Mouse (Mus musculus) CH12.LX (cell line): Measurements from ENCODE around the gene Mrgprg.

Experiments used
- CTCF ChIP-seq, 2 experiments: IDR thresholded peaks in 1 of 2; conservative IDR thresholded peaks in 1 of 2; 2 replicates each; pipeline ENCODE4 v1.5.1; 2011 to 2012; ENCODE audit warnings: low read depth in 2 of 2, low read length in 2 of 2, improper control_type of control experiment in 1 of 2, inconsistent platforms in 1 of 2, mild to moderate bottlenecking in 1 of 2, moderate library complexity in 1 of 2
- JUND ChIP-seq: conservative IDR thresholded peaks from 2 replicates; pipeline ENCODE4 v1.6.1; 2011; ENCODE audit warnings: low read depth, low read length, improper control_type of control experiment
- KAT2A ChIP-seq: IDR thresholded peaks from 2 replicates; pipeline ENCODE4 v1.6.1; 2012; ENCODE audit warnings: low read length, improper control_type of control experiment, inconsistent platforms; ENCODE audit not compliant: insufficient replicate concordance

DNA sequence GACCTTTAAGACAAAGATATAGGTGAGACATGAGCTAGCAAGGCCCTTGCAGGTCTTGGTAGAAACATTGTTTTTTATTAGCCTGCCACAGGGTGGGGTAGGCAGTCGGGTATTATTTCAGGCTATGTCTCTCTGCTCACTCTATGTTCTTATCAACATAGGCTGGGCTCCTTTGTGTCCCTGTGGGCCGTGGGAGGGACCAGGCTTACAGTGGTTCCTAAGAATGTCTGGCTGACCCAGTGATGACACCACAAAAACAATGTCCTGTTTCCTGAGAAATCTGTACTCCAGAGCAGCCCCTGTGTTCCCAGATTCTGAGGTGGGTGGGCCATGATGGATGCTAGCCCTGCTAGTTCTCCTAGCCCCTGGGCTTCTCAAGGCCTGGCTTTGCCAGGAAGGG, 10.6 kb upstream of the Mrgprg start:
- no peak for TF ChIP-seq JUND
- no peak for TF ChIP-seq KAT2A
- no peak for TF ChIP-seq CTCF (conservative IDR thresholded peaks at IDR 0.05 in 1 of 2, IDR thresholded peaks at IDR 0.05 in 1 of 2; ENCODE audit: low read depth in 2 of 2, low read length in 2 of 2)
